Mouse (Mus musculus) G1E (cell line): ENCODE measurements around the gene Kdelr2.

Experiments
- CTCF ChIP-seq: IDR thresholded peaks from 2 replicates; pipeline ENCODE4 v1.5.1; 2012; ENCODE audit warnings: low read depth, low read length, inconsistent platforms, mixed read lengths
- GATA1 ChIP-seq: IDR thresholded peaks from 2 replicates; pipeline ENCODE4 v1.6.1; 2012; ENCODE audit warnings: borderline replicate concordance, low read length, inconsistent platforms, mixed read lengths

DNA sequence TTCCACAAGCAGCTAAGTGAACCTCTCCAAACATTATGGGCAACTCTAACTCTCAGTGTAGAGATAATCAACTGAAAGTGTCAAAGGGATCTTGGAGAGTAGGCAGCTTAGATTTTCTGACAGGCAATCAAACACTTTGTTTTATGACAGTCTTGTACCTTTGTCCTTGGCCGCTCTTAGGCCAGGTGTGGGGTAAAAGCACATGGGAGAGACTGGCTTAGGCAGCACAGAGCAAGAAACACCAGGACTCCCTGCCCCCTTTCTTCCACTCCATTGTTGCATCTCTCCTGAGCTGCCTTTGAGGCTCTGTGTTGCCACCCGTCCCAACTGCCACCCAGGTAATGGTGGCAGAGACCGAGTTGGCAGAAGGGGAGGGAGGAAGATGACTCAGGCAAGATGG is 37.7 kb downstream of the Kdelr2 start:
- no peak for TF ChIP-seq GATA1
- TF ChIP-seq CTCF, result no peak
